Mouse (Mus musculus): Measurements from ENCODE around the gene Sulf2.

Gene Sulf2

GRCm38 (mm10) chr2:166047931-166048330 lies 107.5 kb downstream of the Sulf2 start:
- no peak for DNase-seq

- DNase-seq: no peak
Measured at GRCm38 (mm10) chr2:166045549-166046501, 109.6 kb downstream of the Sulf2 start.

DNA sequence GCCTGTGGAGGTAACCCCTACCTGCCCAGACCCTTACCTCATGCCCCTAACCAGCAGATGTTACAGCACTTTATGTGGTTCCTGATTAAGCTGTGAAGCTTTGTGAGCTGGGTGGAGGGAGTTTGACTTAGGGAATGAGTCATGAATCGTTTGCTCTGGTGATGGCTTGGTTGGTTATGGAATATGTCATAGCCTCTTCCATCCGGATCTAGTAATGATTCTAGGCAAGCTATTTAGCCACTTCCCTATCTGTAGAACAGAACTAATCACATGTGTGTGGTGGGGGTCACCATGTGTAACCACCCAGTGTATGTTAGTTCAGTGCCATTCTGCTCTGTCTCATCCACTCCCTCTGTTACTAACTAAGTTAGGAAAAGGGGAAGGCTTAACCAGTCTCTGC lies 110.5 kb downstream of the Sulf2 start:
- DNase-seq: no peak

GRCm38 (mm10) chr2:166042542-166042941 lies 112.9 kb downstream of the Sulf2 start:
- no peak for DNase-seq

DNA sequence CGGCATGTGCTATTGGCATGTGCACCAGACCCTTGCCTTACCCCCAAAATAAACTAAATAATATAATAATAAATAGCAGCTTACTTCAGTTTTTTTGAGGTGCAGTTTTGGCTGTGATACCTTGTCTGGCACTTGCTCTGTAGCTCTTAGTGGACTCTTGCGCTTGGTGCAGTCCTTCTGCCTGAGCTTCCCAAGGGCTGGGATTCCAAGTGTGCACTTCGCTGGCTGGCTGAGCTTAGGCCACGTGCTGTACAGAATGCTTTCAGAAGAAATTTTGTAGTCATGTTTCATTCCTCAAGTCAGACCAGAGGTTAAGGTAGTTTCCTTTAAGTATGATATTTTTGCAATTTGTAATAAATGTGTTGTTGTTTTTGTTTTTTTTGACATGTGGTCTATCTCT lies 115.8 kb downstream of the Sulf2 start:
- no peak for DNase-seq

- peak; percentile 11 for DNase-seq
Measured at GRCm38 (mm10) chr2:166035725-166036124, 119.7 kb downstream of the Sulf2 start.

DNA sequence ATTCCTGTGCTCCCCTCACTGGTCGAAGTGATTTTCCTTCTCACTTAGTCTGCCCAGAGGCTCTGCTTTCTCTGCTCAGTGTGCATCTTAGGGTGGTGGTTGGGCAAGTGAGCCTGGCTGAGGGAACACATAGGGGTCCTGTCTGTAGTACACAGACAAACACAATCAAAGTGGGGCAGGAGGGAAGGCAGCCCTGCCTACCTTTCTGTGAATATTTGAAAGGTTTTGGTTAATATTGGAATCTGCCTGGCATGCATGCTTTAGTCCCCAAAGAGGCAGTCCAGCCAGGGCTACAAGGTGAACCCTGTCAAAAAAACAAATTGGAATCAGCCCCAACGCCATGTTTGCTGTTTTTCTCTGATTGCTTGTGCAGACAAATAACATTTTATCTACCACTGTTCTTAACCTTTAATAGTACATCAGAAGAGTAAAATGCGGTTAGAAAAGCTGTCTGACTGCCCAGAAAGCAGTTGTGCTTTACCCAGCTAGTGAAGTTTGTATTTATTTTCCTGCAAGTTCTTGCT lies 120.4 kb downstream of the Sulf2 start:
- no peak for DNase-seq

DNA sequence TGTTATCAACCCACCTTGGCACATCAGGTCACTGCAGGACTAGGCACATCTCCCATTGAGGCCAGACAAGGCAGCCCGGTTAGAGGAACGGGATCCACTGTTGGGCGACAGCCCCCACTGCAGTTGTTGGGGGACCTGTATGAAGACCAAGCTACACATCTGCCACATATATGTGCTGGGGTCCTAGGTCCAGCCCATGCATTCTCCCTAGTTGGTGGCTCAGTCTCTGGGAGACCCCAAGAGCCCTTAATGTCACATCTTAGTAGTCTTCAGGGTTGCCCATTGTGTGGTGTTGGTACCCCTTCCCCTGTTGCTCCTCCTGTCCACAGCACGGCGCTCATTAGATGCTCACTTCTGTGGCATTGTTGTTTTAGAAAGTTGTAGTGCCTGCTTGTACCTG lies 122.8 kb downstream of the Sulf2 start:
- DNase-seq: no peak

GRCm38 (mm10) chr2:166031120-166031929 lies 124.1 kb downstream of the Sulf2 start:
- no peak for DNase-seq

DNA sequence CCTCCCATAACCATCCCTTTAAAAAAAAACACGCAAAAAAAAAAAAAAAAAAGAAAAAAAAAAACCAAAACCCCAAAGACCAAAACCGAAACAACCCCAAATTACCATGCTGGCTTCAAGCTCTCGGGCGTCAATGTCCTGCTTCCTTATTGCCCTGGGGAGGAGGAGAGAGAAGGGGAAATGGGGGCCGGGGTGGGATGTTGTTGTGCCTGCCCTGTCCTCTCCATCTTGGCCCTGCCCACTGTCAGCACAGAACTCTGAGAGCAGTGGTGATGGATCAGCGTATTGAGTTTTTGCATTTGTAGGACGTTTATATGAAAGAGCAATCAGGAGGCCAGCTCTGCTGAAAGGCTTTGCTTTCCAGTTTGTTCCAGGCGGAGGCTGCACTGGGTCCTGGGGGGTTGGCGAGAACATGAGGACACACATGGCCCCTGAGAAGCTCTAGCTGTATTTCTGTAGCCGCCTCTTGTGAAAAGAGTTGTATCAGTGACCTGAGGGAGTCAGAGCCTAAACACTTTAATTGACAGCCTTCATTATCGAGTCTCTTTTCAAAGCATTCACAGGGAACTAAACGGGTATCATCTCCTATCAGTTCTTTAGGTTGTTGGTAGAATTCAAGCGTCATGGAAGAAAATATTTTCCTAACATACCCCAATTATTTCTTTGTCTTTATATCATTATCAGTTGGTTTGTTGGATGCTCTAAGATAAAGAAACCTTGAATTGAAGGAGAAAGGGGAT lies 125.0 kb downstream of the Sulf2 start:
- no peak for DNase-seq

- DNase-seq: no peak
Measured at GRCm38 (mm10) chr2:166029232-166029631, 126.2 kb downstream of the Sulf2 start.

DNA sequence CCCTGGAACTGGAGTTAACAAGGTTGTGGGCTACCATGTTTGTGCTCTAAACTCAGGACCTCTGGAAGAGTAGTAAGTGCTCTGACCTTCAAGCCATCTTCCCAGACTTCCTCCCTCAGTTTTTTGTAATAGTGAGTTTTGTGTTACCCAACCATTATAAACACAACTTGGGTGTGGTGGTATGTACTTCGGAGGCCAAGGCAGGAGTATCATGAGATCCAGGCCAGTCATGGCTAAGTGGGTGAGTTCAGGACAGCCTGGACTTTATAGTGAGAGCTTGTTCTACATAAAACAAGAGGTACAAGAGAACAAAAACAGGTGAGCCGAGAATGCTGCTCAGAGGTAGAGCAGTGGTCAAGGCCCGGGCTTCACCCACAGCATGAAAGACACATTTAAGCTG lies 127.6 kb downstream of the Sulf2 start:
- no peak for DNase-seq

DNA sequence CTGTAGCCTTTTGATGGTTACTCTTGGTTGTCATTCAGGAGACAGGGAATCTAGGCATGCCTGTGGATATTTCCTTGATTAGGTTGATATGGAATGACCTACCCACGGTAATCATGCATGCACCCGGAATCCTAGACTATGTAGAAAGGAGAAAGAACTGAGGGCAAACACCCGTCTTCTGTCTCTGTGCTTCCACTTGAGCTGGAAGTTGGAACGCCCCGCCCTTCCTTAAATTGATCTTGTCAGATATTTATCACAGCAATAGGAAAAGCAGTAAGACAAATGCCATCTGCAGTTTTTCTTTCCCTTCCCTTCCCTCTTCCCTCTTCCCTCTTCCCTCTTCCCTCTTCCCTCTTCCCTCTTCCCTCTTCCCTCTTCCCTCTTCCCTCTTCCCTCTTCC lies 129.5 kb downstream of the Sulf2 start:
- DNase-seq: no peak

DNA sequence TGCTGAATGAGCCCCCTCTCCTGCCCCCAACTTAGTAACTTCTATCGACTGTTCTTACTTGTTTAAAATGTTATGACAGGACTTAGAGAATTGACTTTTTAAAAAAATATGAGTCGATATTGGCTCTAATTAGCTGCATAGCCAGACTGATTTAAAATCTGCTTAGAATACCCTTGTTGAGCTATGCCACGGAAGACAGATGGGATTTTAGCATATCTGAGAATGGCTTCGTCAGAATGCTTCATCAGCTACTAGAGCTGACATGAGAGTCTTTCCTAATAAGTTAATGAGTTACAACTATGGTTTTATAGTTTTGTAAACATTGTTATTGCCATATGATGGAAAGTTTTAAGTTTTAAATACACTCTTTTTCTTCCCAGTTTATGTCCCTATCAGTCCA lies 130.8 kb downstream of the Sulf2 start:
- DNase-seq: no peak

- DNase-seq: no peak
Measured at GRCm38 (mm10) chr2:166024079-166024478, 131.4 kb downstream of the Sulf2 start.

All from cerebellum, adult 11 months (tissue).